Mouse (Mus musculus) MEL (cell line): ENCODE data around the gene Kcnh1. TPM values are rescaled to one million over a fixed set of nuclear protein-coding genes. Genes with fewer than 3 reads are reported as not detected.

Experiments
- DNase-seq: peaks from one replicate; pipeline ENCODE4 v3.0.0; 2011; ENCODE audit warnings: low read depth, low spot score
- H3K27ac ChIP-seq: 2 replicates; pipeline ENCODE4 v1.5.1; 2012; ENCODE audit warnings: low read depth, mild to moderate bottlenecking, control low read depth, low read length, moderate library complexity; ENCODE audit not compliant: control insufficient read depth
- H3K27me3 ChIP-seq, 2 experiments: fragments of 150-350 bp in 1 of 2; sonication (generic) in 1 of 2; 2 replicates each; pipeline ENCODE4 v1.6.1; 2012; ENCODE audit warnings: low read length in 2 of 2, mild to moderate bottlenecking in 2 of 2, improper control_type of control experiment in 1 of 2, moderate library complexity in 1 of 2; ENCODE audit not compliant: insufficient read depth in 2 of 2, control insufficient read depth in 1 of 2
- H3K36me3 ChIP-seq, 2 experiments: 2 replicates each; pipeline ENCODE4 v1.6.1; 2012 to 2014; ENCODE audit warnings: low read length in 2 of 2, improper control_type of control experiment in 1 of 2, inconsistent platforms in 1 of 2, mild to moderate bottlenecking in 1 of 2; ENCODE audit not compliant: insufficient read depth in 2 of 2, control insufficient read depth in 1 of 2
- H3K4me1 ChIP-seq, 2 experiments: fragments of 150-350 bp in 1 of 2; sonication (generic) in 1 of 2; 2 replicates each; pipeline ENCODE4 v1.6.1; 2012; ENCODE audit warnings: low read length in 2 of 2, improper control_type of control experiment in 1 of 2, mild to moderate bottlenecking in 1 of 2; ENCODE audit not compliant: insufficient read depth in 2 of 2, control insufficient read depth in 1 of 2
- H3K4me3 ChIP-seq, 2 experiments: fragments of 150-350 bp in 1 of 2; sonication (generic) in 1 of 2; 2 replicates each; pipeline ENCODE4 v1.5.1; 2012; ENCODE audit warnings: low read depth in 2 of 2, low read length in 2 of 2, mild to moderate bottlenecking in 2 of 2, moderate library complexity in 2 of 2, control low read depth in 1 of 2, improper control_type of control experiment in 1 of 2; ENCODE audit not compliant: control insufficient read depth in 1 of 2, insufficient read depth in 1 of 2
- H3K79me2 ChIP-seq: 2 replicates; pipeline ENCODE4 v1.6.1; 2012; ENCODE audit warnings: mild to moderate bottlenecking, low read length, moderate library complexity; ENCODE audit not compliant: control insufficient read depth, poor library complexity, insufficient read depth
- H3K9ac ChIP-seq: 2 replicates; pipeline ENCODE4 v1.6.1; 2012; ENCODE audit warnings: low read depth, mild to moderate bottlenecking, control low read depth, low read length, moderate library complexity; ENCODE audit not compliant: control insufficient read depth, poor library complexity, severe bottlenecking
- H3K9me3 ChIP-seq: fragments of 150-350 bp; sonication (generic); replicated peaks from 2 replicates; pipeline ENCODE4 v1.6.1; 2012; ENCODE audit warnings: mild to moderate bottlenecking, low read length, improper control_type of control experiment, moderate library complexity; ENCODE audit not compliant: insufficient read depth
- BHLHE40 ChIP-seq: IDR thresholded peaks from 2 replicates; pipeline ENCODE4 v1.6.1; 2012; ENCODE audit warnings: low read depth, mild to moderate bottlenecking, inconsistent platforms, low read length, improper control_type of control experiment, borderline replicate concordance
- E2F4 ChIP-seq: IDR thresholded peaks from 2 replicates; pipeline ENCODE4 v1.6.1; 2011; ENCODE audit warnings: low read depth, low read length, improper control_type of control experiment, borderline replicate concordance
- ELF1 ChIP-seq: IDR thresholded peaks from 2 replicates; pipeline ENCODE4 v1.6.1; 2014; ENCODE audit warnings: low read depth, mild to moderate bottlenecking, inconsistent platforms, low read length, improper control_type of control experiment, moderate library complexity
- EP300 ChIP-seq, 2 experiments: IDR thresholded peaks; 2 replicates each; pipeline ENCODE4 v1.6.1; 2011; ENCODE audit warnings: improper control_type of control experiment in 2 of 2, low read length in 2 of 2, low read depth in 1 of 2, mild to moderate bottlenecking in 1 of 2
- GABPA ChIP-seq: IDR thresholded peaks from 2 replicates; pipeline ENCODE4 v1.6.1; 2012; ENCODE audit warnings: low read depth, mild to moderate bottlenecking, inconsistent platforms, low read length, improper control_type of control experiment, moderate library complexity
- GATA1 ChIP-seq: IDR thresholded peaks from 2 replicates; pipeline ENCODE4 v1.6.1; 2011; ENCODE audit warnings: low read depth, low read length, improper control_type of control experiment
- KAT2A ChIP-seq: conservative IDR thresholded peaks from 2 replicates; pipeline ENCODE4 v1.6.1; 2012; ENCODE audit warnings: low read depth, low read length, improper control_type of control experiment, inconsistent platforms
- MXI1 ChIP-seq: IDR thresholded peaks from 2 replicates; pipeline ENCODE4 v1.6.1; 2011; ENCODE audit warnings: mild to moderate bottlenecking, low read depth, low read length, improper control_type of control experiment
- MYB ChIP-seq: IDR thresholded peaks from 2 replicates; pipeline ENCODE4 v1.6.1; 2011; ENCODE audit warnings: mild to moderate bottlenecking, low read depth, low read length, improper control_type of control experiment
- POLR2A ChIP-seq, 2 experiments: IDR thresholded peaks; 2 replicates each; pipeline ENCODE4 v1.6.1; 2011 to 2012; ENCODE audit warnings: low read length in 2 of 2, mild to moderate bottlenecking in 2 of 2, control low read depth in 1 of 2, improper control_type of control experiment in 1 of 2, low read depth in 1 of 2, moderate library complexity in 1 of 2; ENCODE audit not compliant: control insufficient read depth in 1 of 2, insufficient read depth in 1 of 2, poor library complexity in 1 of 2
- POLR2AphosphoS5 ChIP-seq: IDR thresholded peaks from 2 replicates; pipeline ENCODE4 v1.6.1; 2012; ENCODE audit warnings: low read depth, borderline replicate concordance, mild to moderate bottlenecking, inconsistent platforms, low read length, moderate library complexity, mixed read lengths
- SIN3A ChIP-seq: IDR thresholded peaks from 2 replicates; pipeline ENCODE4 v1.6.1; 2012; ENCODE audit warnings: low read length, improper control_type of control experiment, inconsistent platforms
- TAL1 ChIP-seq: IDR thresholded peaks from 2 replicates; pipeline ENCODE4 v1.6.1; 2012; ENCODE audit warnings: mild to moderate bottlenecking, inconsistent platforms, low read length, moderate library complexity, mixed read lengths
- TCF12 ChIP-seq: IDR thresholded peaks from 2 replicates; pipeline ENCODE4 v1.6.1; 2014; ENCODE audit warnings: low read depth, mild to moderate bottlenecking, inconsistent platforms, low read length, improper control_type of control experiment, moderate library complexity
- UBTF ChIP-seq: IDR thresholded peaks from 2 replicates; pipeline ENCODE4 v1.6.1; 2012; ENCODE audit warnings: low read depth, mild to moderate bottlenecking, inconsistent platforms, low read length, improper control_type of control experiment, moderate library complexity, borderline replicate concordance; ENCODE audit not compliant: insufficient read depth
- USF1 ChIP-seq: IDR thresholded peaks from 2 replicates; pipeline ENCODE4 v1.6.1; 2014; ENCODE audit warnings: low read depth, mild to moderate bottlenecking, inconsistent platforms, low read length, improper control_type of control experiment, moderate library complexity
- ZKSCAN1 ChIP-seq: IDR thresholded peaks from 2 replicates; pipeline ENCODE4 v1.6.1; 2012; ENCODE audit warnings: low read depth, mild to moderate bottlenecking, inconsistent platforms, low read length, improper control_type of control experiment, moderate library complexity
- ZMIZ1 ChIP-seq: IDR thresholded peaks from 2 replicates; pipeline ENCODE4 v1.6.1; 2012; ENCODE audit warnings: low read depth, mild to moderate bottlenecking, inconsistent platforms, low read length, improper control_type of control experiment, moderate library complexity
- ZNF384 ChIP-seq: IDR thresholded peaks from 2 replicates; pipeline ENCODE4 v1.6.1; 2012; ENCODE audit warnings: low read depth, mild to moderate bottlenecking, inconsistent platforms, low read length, improper control_type of control experiment
- polyA plus RNA-seq, 2 experiments: library from polyadenylated mRNA; stranded (reverse) in 1 of 2; unstranded in 1 of 2; fragments of >175 nt in 1 of 2; fragments of >200 nt in 1 of 2; gene quantifications; 2 replicates each; pipeline versions ENCODE4 v1.2.1 to v1.2.4; 2012; ENCODE audit warnings: low replicate concordance in 2 of 2, low read depth in 1 of 2; ENCODE audit not compliant: insufficient read length in 2 of 2, insufficient read depth in 1 of 2, missing spikeins in 1 of 2
- total RNA-seq: library from RNA; depleted of rRNA; stranded (reverse); fragments of 300-350 nt; gene quantifications from 2 replicates; pipeline ENCODE4 v1.2.3, GENCODE M21; 2012

Kcnh1 gene
- total and polyA plus RNA-seq, 3 experiments = not detected

DNA sequence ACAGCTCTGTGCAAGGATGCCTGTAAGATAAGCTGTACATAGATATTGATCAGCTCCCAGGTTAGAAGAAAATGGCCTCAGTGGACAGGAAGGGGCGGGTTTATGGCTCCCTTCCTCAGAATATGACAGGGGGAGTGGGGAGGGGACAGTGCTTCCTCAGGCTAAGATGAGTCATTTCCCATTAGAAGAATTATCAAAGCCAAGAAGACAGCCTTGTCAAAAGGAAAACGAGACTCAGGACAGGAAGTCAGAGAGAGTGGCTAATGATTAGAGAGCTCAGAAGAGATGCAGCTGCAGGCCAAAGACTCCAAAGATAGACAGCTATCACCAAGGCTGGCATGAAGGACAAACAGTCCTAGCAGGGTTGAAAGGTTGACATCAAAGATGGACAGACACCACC is 341.6 kb downstream of the Kcnh1 start (continued):
- TF ChIP-seq E2F4 (no peak), BHLHE40 (peak; percentile 83), MXI1 (no peak), SIN3A (no peak), GATA1 (peak; percentile 82), MYB (no peak), POLR2A (IDR thresholded peaks at IDR 0.05; ENCODE audit: control insufficient read depth in 1 of 2, insufficient read depth in 1 of 2, low read depth in 1 of 2, low read length in 2 of 2, poor library complexity in 1 of 2) (no peak), UBTF (no peak), USF1 (no peak), GABPA (no peak), KAT2A (no peak)
- TF ChIP-seq, all 39 proteins: peak for 10

DNA sequence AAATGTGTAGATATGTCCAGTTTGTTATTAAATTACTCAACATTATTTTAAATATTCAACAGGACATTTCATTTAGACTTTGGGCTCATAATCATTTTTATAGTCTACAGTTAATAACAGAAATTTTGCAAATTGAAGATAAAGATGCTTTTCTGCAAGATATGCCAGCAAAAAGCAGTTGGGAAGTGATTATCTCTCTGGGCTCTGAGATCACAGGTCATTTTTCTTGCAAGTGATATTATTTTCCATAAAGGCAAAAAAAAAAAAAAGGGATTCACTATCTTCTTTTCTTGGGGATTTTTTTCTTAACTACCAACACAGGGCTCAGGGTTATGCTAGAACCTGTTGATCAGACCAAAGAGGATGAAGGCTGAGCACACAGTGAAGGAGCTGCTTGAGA is 342.4 kb downstream of the Kcnh1 start:
- Histone ChIP-seq H3K9ac (no peak overlapping the region), H3K9me3 (no peaks in the 10 kb centered on the region), H3K4me1 (peaks cover 6 to 17% of the 10 kb centered on the region in 2 experiments), H3K4me3 (no peak overlapping the region), H3K27me3 (no peaks in the 10 kb centered on the region), H3K79me2 (no peaks in the 10 kb centered on the region), H3K36me3 (peaks cover 0 to 24% of the 10 kb centered on the region in 2 experiments; a peak in 2 of 4 replicates), H3K27ac (peak overlapping the region; percentile 7; the same call in 1 of the 2 replicates)
- TF ChIP-seq ELF1 = no peak
- no peak for TF ChIP-seq ZKSCAN1
- peak; percentile 68; the same call in 1 of the 2 replicates for TF ChIP-seq TCF12
- peak; percentile 64; the same call in 1 of the 2 replicates for TF ChIP-seq ZNF384
- TF ChIP-seq TAL1 = no peak
- TF ChIP-seq GATA1 = peak; percentile 54; the same call in 1 of the 2 replicates
- TF ChIP-seq MYB = peak; percentile 87
- TF ChIP-seq EP300 (IDR thresholded peaks at IDR 0.05; ENCODE audit: low read depth in 1 of 2, low read length in 2 of 2) = peak; percentile 79 to 92
- TF ChIP-seq POLR2AphosphoS5 = no peak
- DNase-seq = peak; percentile 11

DNA sequence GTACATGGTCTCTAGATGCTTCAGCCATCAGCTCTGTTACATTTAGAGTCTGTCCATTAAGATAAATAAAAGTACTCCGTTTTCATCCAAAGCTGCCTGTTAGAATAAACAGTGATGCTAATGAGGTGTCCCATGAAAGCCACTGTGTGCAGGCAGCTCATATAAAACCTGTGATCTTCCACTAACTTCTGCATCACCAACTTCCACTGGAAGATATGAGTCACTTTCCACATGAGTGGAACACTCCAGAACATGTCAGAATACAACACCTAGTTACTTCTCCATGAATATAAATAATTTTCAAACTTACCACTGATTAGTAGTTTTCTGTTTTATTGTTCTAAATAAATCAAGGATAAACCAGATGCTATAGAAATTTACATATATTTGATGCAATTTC is 345.9 kb downstream of the Kcnh1 start:
- no peak for DNase-seq
- no peaks in the 10 kb centered on the region for H3K27me3 ChIP-seq
- no peaks in the 10 kb centered on the region for H3K9me3 ChIP-seq
- TF ChIP-seq BHLHE40 = no peak
- TF ChIP-seq ZMIZ1 = no peak
- no peaks in the 10 kb centered on the region for H3K79me2 ChIP-seq
- no peak overlapping the region for H3K4me3 ChIP-seq
- no peak overlapping the region for H3K27ac ChIP-seq
- no peak overlapping the region for H3K9ac ChIP-seq
- H3K4me1 ChIP-seq = peaks cover 2 to 16% of the 10 kb centered on the region in 2 experiments; a peak in 3 of 4 replicates
- H3K36me3 ChIP-seq = peaks cover 0 to 19% of the 10 kb centered on the region in 2 experiments; a peak in 2 of 4 replicates
